Mouse (Mus musculus): Measurements from ENCODE around the gene Gm37240. TPM values are rescaled to one million over a fixed set of nuclear protein-coding genes. Genes with fewer than 3 reads are reported as not detected.

Gene Gm37240
- polyA plus RNA-seq, 1 experiment from 2014 or later: 11.4 TPM

- no peaks in the 10 kb centered on the region for H3K36me3 ChIP-seq (ENCODE audit: control insufficient read depth, insufficient read depth, low read length)
- H3K4me1 ChIP-seq (ENCODE audit: control insufficient read depth, insufficient read depth, low read length): no peaks in the 10 kb centered on the region
- no peaks in the 10 kb centered on the region for H3K27me3 ChIP-seq (ENCODE audit: control insufficient read depth, insufficient read depth, low read length)
- H3K4me3 ChIP-seq (replicated peaks; ENCODE audit: low read length): no peak overlapping the region
- H3K9me3 ChIP-seq (replicated peaks; ENCODE audit: control insufficient read depth, low read length): no peaks in the 10 kb centered on the region
- no peak overlapping the region for H3K27ac ChIP-seq (ENCODE audit: low read length)
- H3K9ac ChIP-seq (ENCODE audit: low read length): no peak overlapping the region
- 78% methylated on average over 8 of the region's 8 CpGs for WGBS
- no peak overlapping the region for H3K4me2 ChIP-seq (ENCODE audit: low read depth, low read length)
- no peak for ATAC-seq (ENCODE audit: insufficient read depth, low FRiP score)
Measured at GRCm38 (mm10) chr3:85679312-85679933, 207.9 kb downstream of the Gm37240 start.

GRCm38 (mm10) chr3:85677952-85678351 is 209.4 kb downstream of the Gm37240 start:
- no peaks in the 10 kb centered on the region for H3K36me3 ChIP-seq (ENCODE audit: control insufficient read depth, insufficient read depth, low read length)
- H3K27ac ChIP-seq (ENCODE audit: low read length): no peak overlapping the region
- H3K4me2 ChIP-seq (ENCODE audit: low read depth, low read length): no peak overlapping the region
- H3K4me1 ChIP-seq (ENCODE audit: control insufficient read depth, insufficient read depth, low read length): no peaks in the 10 kb centered on the region
- 64% methylated on average over 3 of the region's 3 CpGs for WGBS
- H3K27me3 ChIP-seq (ENCODE audit: control insufficient read depth, insufficient read depth, low read length): no peaks in the 10 kb centered on the region
- no peaks in the 10 kb centered on the region for H3K9me3 ChIP-seq (replicated peaks; ENCODE audit: control insufficient read depth, low read length)
- H3K9ac ChIP-seq (ENCODE audit: low read length): no peak overlapping the region
- H3K4me3 ChIP-seq (replicated peaks; ENCODE audit: low read length): no peak overlapping the region
- ATAC-seq (ENCODE audit: insufficient read depth, low FRiP score): no peak

- no peak overlapping the region for H3K27ac ChIP-seq (ENCODE audit: low read length)
- H3K9ac ChIP-seq (ENCODE audit: low read length): no peak overlapping the region
- ATAC-seq (ENCODE audit: insufficient read depth, low FRiP score): no peak
- no peak overlapping the region for H3K4me2 ChIP-seq (ENCODE audit: low read depth, low read length)
- no peaks in the 10 kb centered on the region for H3K27me3 ChIP-seq (ENCODE audit: control insufficient read depth, insufficient read depth, low read length)
- 63% methylated on average over 8 of the region's 8 CpGs for WGBS
- H3K36me3 ChIP-seq (ENCODE audit: control insufficient read depth, insufficient read depth, low read length): no peaks in the 10 kb centered on the region
- H3K4me1 ChIP-seq (ENCODE audit: control insufficient read depth, insufficient read depth, low read length): no peaks in the 10 kb centered on the region
- no peaks in the 10 kb centered on the region for H3K9me3 ChIP-seq (replicated peaks; ENCODE audit: control insufficient read depth, low read length)
- H3K4me3 ChIP-seq (replicated peaks; ENCODE audit: low read length): no peak overlapping the region
Measured at GRCm38 (mm10) chr3:85677133-85677532, 210.2 kb downstream of the Gm37240 start.

DNA sequence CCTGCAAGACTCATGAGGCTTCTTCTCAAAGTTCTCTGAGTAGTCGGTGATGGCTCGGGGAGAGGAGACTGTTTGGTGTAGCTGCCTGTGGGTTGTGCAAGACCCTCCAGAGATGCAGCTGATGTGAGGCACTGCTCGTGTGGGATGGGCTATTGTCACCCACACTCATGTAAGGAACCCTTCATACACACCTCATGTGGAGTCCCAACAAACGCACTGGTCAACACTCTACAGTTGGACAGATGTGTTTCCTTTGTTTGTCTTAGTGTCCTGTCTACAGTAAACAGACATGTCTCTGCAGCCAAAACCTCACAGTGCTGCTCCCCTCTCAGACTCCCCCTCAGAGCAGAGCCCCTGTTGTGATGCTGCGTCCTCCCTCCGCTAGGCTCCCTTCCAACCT is 217.5 kb downstream of the Gm37240 start:
- H3K4me3 ChIP-seq (replicated peaks; ENCODE audit: low read length): no peak overlapping the region
- no peaks in the 10 kb centered on the region for H3K27me3 ChIP-seq (ENCODE audit: control insufficient read depth, insufficient read depth, low read length)
- WGBS: 83% methylated on average over 6 of the region's 6 CpGs
- H3K9ac ChIP-seq (ENCODE audit: low read length): no peak overlapping the region
- H3K27ac ChIP-seq (ENCODE audit: low read length): no peak overlapping the region
- no peaks in the 10 kb centered on the region for H3K4me1 ChIP-seq (ENCODE audit: control insufficient read depth, insufficient read depth, low read length)
- H3K9me3 ChIP-seq (replicated peaks; ENCODE audit: control insufficient read depth, low read length): no peaks in the 10 kb centered on the region
- no peaks in the 10 kb centered on the region for H3K36me3 ChIP-seq (ENCODE audit: control insufficient read depth, insufficient read depth, low read length)
- no peak overlapping the region for H3K4me2 ChIP-seq (ENCODE audit: low read depth, low read length)
- ATAC-seq (ENCODE audit: insufficient read depth, low FRiP score): no peak

DNA sequence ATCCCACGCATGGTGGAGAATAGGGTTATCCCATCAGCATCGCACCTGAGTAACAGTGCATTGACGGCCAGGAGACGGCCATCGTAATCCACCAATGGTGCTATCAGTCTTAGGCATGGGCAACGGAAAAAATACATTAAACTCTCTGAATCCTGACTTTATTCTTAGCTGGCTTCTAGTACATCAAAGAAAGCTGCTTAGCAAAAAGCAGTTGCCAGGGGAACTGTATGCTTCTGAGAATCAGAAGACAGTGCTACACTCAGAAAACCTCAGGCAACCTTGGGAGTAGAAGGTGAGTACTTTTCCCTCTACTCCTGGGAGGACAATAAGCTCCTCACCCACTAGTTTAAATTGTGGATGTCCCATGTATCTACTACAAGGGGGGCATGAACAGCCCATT is 219.6 kb downstream of the Gm37240 start:
- 88% methylated on average over 6 of the region's 6 CpGs for WGBS
- Histone ChIP-seq H3K27me3 (ENCODE audit: control insufficient read depth, insufficient read depth, low read length) (no peaks in the 10 kb centered on the region), H3K4me2 (ENCODE audit: low read depth, low read length) (no peak overlapping the region), H3K36me3 (ENCODE audit: control insufficient read depth, insufficient read depth, low read length) (no peaks in the 10 kb centered on the region), H3K4me1 (ENCODE audit: control insufficient read depth, insufficient read depth, low read length) (no peaks in the 10 kb centered on the region), H3K27ac (ENCODE audit: low read length) (no peak overlapping the region), H3K4me3 (replicated peaks; ENCODE audit: low read length) (no peak overlapping the region), H3K9me3 (replicated peaks; ENCODE audit: control insufficient read depth, low read length) (no peaks in the 10 kb centered on the region), H3K9ac (ENCODE audit: low read length) (no peak overlapping the region)
- ATAC-seq (ENCODE audit: insufficient read depth, low FRiP score): no peak

GRCm38 (mm10) chr3:85666736-85667135 is 220.6 kb downstream of the Gm37240 start:
- H3K4me1 ChIP-seq (ENCODE audit: control insufficient read depth, insufficient read depth, low read length): no peaks in the 10 kb centered on the region
- H3K4me3 ChIP-seq (replicated peaks; ENCODE audit: low read length): no peak overlapping the region
- H3K9ac ChIP-seq (ENCODE audit: low read length): no peak overlapping the region
- H3K27me3 ChIP-seq (ENCODE audit: control insufficient read depth, insufficient read depth, low read length): no peaks in the 10 kb centered on the region
- H3K36me3 ChIP-seq (ENCODE audit: control insufficient read depth, insufficient read depth, low read length): no peaks in the 10 kb centered on the region
- H3K27ac ChIP-seq (ENCODE audit: low read length): no peak overlapping the region
- ATAC-seq (ENCODE audit: insufficient read depth, low FRiP score): no peak
- 56% methylated on average over 12 of the region's 12 CpGs for WGBS
- no peak overlapping the region for H3K4me2 ChIP-seq (ENCODE audit: low read depth, low read length)
- H3K9me3 ChIP-seq (replicated peaks; ENCODE audit: control insufficient read depth, low read length): no peaks in the 10 kb centered on the region

GRCm38 (mm10) chr3:85666166-85666565 is 221.2 kb downstream of the Gm37240 start:
- Histone ChIP-seq H3K36me3 (ENCODE audit: control insufficient read depth, insufficient read depth, low read length) (no peaks in the 10 kb centered on the region), H3K9me3 (replicated peaks; ENCODE audit: control insufficient read depth, low read length) (no peaks in the 10 kb centered on the region), H3K4me1 (ENCODE audit: control insufficient read depth, insufficient read depth, low read length) (no peaks in the 10 kb centered on the region), H3K4me3 (replicated peaks; ENCODE audit: low read length) (no peak overlapping the region), H3K27me3 (ENCODE audit: control insufficient read depth, insufficient read depth, low read length) (no peaks in the 10 kb centered on the region), H3K9ac (ENCODE audit: low read length) (no peak overlapping the region), H3K27ac (ENCODE audit: low read length) (no peak overlapping the region), H3K4me2 (ENCODE audit: low read depth, low read length) (no peak overlapping the region)
- WGBS: 59% methylated on average over 3 of the region's 3 CpGs
- no peak for ATAC-seq (ENCODE audit: insufficient read depth, low FRiP score)

DNA sequence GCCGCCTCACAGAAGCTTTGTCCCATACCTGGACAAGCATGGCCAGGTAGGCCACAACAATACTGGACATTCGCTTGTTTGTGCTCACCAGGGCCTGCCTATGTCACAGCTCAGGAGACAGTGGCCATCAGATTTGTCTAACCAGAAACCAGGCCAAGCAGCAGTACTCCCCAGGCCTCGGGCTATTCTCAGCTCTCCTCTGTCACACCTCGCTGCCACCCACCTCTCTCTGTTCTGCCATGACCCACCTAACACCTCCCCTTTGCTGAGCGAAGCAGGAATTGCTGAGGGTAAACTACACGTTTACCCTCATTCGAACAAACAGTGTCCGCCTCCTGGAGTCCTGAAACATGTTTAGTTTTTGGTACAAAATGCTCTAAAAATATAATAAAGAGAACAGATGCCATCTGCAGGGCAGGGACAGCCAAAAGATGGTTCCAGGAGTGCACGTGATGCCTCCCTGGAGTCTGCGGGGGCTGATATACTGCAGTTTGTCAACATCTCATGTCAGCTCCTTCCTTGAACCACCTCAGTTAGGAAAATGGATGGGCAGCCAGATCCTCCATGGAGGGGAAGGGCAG is 222.6 kb downstream of the Gm37240 start:
- ATAC-seq (ENCODE audit: insufficient read depth, low FRiP score): no peak
- H3K27ac ChIP-seq (ENCODE audit: low read length): no peak overlapping the region
- H3K36me3 ChIP-seq (ENCODE audit: control insufficient read depth, insufficient read depth, low read length): no peaks in the 10 kb centered on the region
- H3K4me3 ChIP-seq (replicated peaks; ENCODE audit: low read length): no peak overlapping the region
- H3K27me3 ChIP-seq (ENCODE audit: control insufficient read depth, insufficient read depth, low read length): no peaks in the 10 kb centered on the region
- H3K9me3 ChIP-seq (replicated peaks; ENCODE audit: control insufficient read depth, low read length): no peaks in the 10 kb centered on the region
- 81% methylated on average over 10 of the region's 10 CpGs for WGBS
- H3K4me2 ChIP-seq (ENCODE audit: low read depth, low read length): no peak overlapping the region
- no peak overlapping the region for H3K9ac ChIP-seq (ENCODE audit: low read length)
- no peaks in the 10 kb centered on the region for H3K4me1 ChIP-seq (ENCODE audit: control insufficient read depth, insufficient read depth, low read length)

DNA sequence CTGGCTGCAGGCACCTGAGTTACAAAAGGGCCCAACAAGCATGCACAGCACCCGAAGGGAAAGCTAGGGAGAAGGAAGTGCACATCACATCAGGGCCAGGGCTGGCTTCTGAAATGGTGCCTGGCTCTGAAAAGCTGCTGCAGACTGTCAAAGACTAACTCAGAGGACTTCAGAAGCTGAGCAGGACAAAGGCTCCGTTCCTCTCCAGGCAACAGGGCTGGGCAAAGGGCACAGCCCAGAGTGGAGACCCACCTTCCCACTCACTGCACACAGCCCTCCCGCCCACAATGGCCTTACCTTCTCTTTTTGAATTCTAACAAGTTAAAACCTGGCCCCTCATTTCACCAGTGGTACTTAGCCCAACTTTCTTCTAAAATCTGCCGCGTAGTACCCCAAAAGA is 223.5 kb downstream of the Gm37240 start:
- no peaks in the 10 kb centered on the region for H3K9me3 ChIP-seq (replicated peaks; ENCODE audit: control insufficient read depth, low read length)
- 73% methylated on average over 5 of the region's 5 CpGs for WGBS
- no peak for ATAC-seq (ENCODE audit: insufficient read depth, low FRiP score)
- H3K4me3 ChIP-seq (replicated peaks; ENCODE audit: low read length): no peak overlapping the region
- no peaks in the 10 kb centered on the region for H3K4me1 ChIP-seq (ENCODE audit: control insufficient read depth, insufficient read depth, low read length)
- no peaks in the 10 kb centered on the region for H3K27me3 ChIP-seq (ENCODE audit: control insufficient read depth, insufficient read depth, low read length)
- H3K27ac ChIP-seq (ENCODE audit: low read length): no peak overlapping the region
- H3K9ac ChIP-seq (ENCODE audit: low read length): no peak overlapping the region
- H3K36me3 ChIP-seq (ENCODE audit: control insufficient read depth, insufficient read depth, low read length): no peaks in the 10 kb centered on the region
- no peak overlapping the region for H3K4me2 ChIP-seq (ENCODE audit: low read depth, low read length)
